In genomic region chr7:79274473-79275010, GRCm38 (mm10) we compare ENCODE assay signal across 8 mouse cellular contexts. TPM values are rescaled to one million over a fixed set of nuclear protein-coding genes. Genes with fewer than 3 reads are reported as not detected.
DNase-seq lines count a peak whose midpoint lies in the region; ATAC-seq lines count a peak whose summit lies in the region.

No protein-coding gene starts in this region.

- H3K4me2 ChIP-seq in lung, embryonic 15.5 days, result peak overlapping the region; percentile 82
- peak overlapping the region; percentile 90 for H3K4me2 ChIP-seq in forebrain, embryonic 12.5 days
- H3K4me2 ChIP-seq in neural tube, embryonic 14.5 days (ENCODE audit: low read depth, low read length), result peak overlapping the region; percentile 90

- H3K9ac ChIP-seq in lung, embryonic 15.5 days, result no peak overlapping the region; the same call in 1 of the 2 replicates
- peak overlapping the region; percentile 79; the same call in 1 of the 2 replicates for H3K9ac ChIP-seq in forebrain, embryonic 12.5 days
- peak overlapping the region; percentile 84 for H3K9ac ChIP-seq in neural tube, embryonic 14.5 days (replicated peaks; ENCODE audit: low read depth, low read length)

- H3K4me1 ChIP-seq in lung, embryonic 15.5 days, result peaks cover 40% of the 10 kb centered on the region
- H3K4me1 ChIP-seq in forebrain, embryonic 12.5 days, result peaks cover 50% of the 10 kb centered on the region
- peaks cover 56% of the 10 kb centered on the region for H3K4me1 ChIP-seq in limb, embryonic 10.5 days
- H3K4me1 ChIP-seq in neural tube, embryonic 14.5 days (ENCODE audit: control insufficient read depth, insufficient read depth, low read length), result peaks cover 33% of the 10 kb centered on the region

- ATAC-seq in lung, embryonic 15.5 days (ENCODE audit: borderline replicate concordance, extremely low read depth, low FRiP score, low TSS enrichment), result no peak
- ATAC-seq in forebrain, embryonic 12.5 days (ENCODE audit: low FRiP score), result no peak
- ATAC-seq in neural tube, embryonic 14.5 days (ENCODE audit: low read depth), result no peak

- no peak overlapping the region for H3K27ac ChIP-seq in lung, embryonic 15.5 days
- H3K27ac ChIP-seq in forebrain, embryonic 12.5 days, result no peak overlapping the region
- H3K27ac ChIP-seq in limb, embryonic 10.5 days, result no peak overlapping the region
- no peak overlapping the region; the same call in 1 of the 2 replicates for H3K27ac ChIP-seq in neural tube, embryonic 14.5 days (ENCODE audit: low read depth, low read length)

- H3K9me3 ChIP-seq in lung, embryonic 15.5 days, result no peaks in the 10 kb centered on the region
- H3K9me3 ChIP-seq in forebrain, embryonic 12.5 days, result no peaks in the 10 kb centered on the region
- H3K9me3 ChIP-seq in limb, embryonic 10.5 days (replicated peaks), result no peaks in the 10 kb centered on the region
- no peaks in the 10 kb centered on the region for H3K9me3 ChIP-seq in neural tube, embryonic 14.5 days (ENCODE audit: control insufficient read depth, low read length)

- H3K27me3 ChIP-seq in lung, embryonic 15.5 days, result no peaks in the 10 kb centered on the region
- H3K27me3 ChIP-seq in forebrain, embryonic 12.5 days, result no peaks in the 10 kb centered on the region
- H3K27me3 ChIP-seq in limb, embryonic 10.5 days (ENCODE audit: low read depth, poor library complexity, severe bottlenecking), result no peaks in the 10 kb centered on the region
- no peaks in the 10 kb centered on the region for H3K27me3 ChIP-seq in neural tube, embryonic 14.5 days (ENCODE audit: control insufficient read depth, insufficient read depth, low read length)

- WGBS in lung, embryonic 15.5 days, result 61% methylated on average over 8 of the region's 8 CpGs
- 75% methylated on average over 8 of the region's 8 CpGs for WGBS in forebrain, embryonic 12.5 days
- 78% methylated on average over 8 of the region's 8 CpGs for WGBS in limb, embryonic 10.5 days
- 78% methylated on average over 8 of the region's 8 CpGs for WGBS in neural tube, embryonic 14.5 days

- DNase-seq in lung, adult 18-20 months, result no peak
- no peak for DNase-seq in limb, embryonic 10.5 days (ENCODE audit: low spot score)
- DNase-seq in thymus, postnatal 0 days (ENCODE audit: low spot score), result no peak
- DNase-seq in ovary, adult 18-20 months (ENCODE audit: low spot score), result no peak
- no peak for DNase-seq in MN1 (ENCODE audit: low spot score)

- no peaks in the 10 kb centered on the region for H3K36me3 ChIP-seq in lung, embryonic 15.5 days
- no peaks in the 10 kb centered on the region for H3K36me3 ChIP-seq in forebrain, embryonic 12.5 days (replicated peaks)
- H3K36me3 ChIP-seq in limb, embryonic 10.5 days, result peaks cover 4% of the 10 kb centered on the region; the same call in 1 of the 2 replicates
- no peaks in the 10 kb centered on the region for H3K36me3 ChIP-seq in neural tube, embryonic 14.5 days (ENCODE audit: control insufficient read depth, insufficient read depth, low read length)

- H3K4me3 ChIP-seq in lung, embryonic 15.5 days, result peak overlapping the region; percentile 90
- H3K4me3 ChIP-seq in forebrain, embryonic 12.5 days (replicated peaks), result peak overlapping the region; percentile 79
- peak overlapping the region; percentile 85 for H3K4me3 ChIP-seq in limb, embryonic 10.5 days
- peak overlapping the region; percentile 91 for H3K4me3 ChIP-seq in neural tube, embryonic 14.5 days (ENCODE audit: low read depth, low read length)

RNA-seq across cellular contexts. Expression of gene Abhd2, which starts 1.5 kb away (rescaled TPM):
- 16.5 and 17.1 TPM in 2 replicates for polyA plus RNA-seq in lung, embryonic 15.5 days (2015; fragmentation: Nextera tagmentation; extraction: Ambion mirVana)
- polyA plus RNA-seq in forebrain, embryonic 12.5 days (2016; fragmentation: Nextera tagmentation; extraction: Ambion mirVana), result 12.1 and 15.3 TPM in 2 replicates
- polyA plus RNA-seq in limb, embryonic 10.5 days (2016; fragmentation: Nextera tagmentation; extraction: Ambion mirVana), result 6.3 and 7.0 TPM in 2 replicates
- 20.3 and 22.8 TPM in 2 replicates for polyA plus RNA-seq in neural tube, embryonic 14.5 days (2014; fragmentation: Nextera tagmentation; extraction: Ambion mirVana)
- polyA plus RNA-seq in thymus, postnatal 0 days (2015; fragmentation: Nextera tagmentation; extraction: Ambion mirVana), result 14.8 and 15.9 TPM in 2 replicates
